In genomic region chr10:59945416-59945815, GRCm38 (mm10) we compare ENCODE assay signal across 23 mouse cellular contexts.
"Had no signal": no experiment of that assay in that cellular context is flagged by ENCODE, and none has a peak within 500 bp of the region (broad histone marks: within the 10 kb centered on the region; RNA-seq: fewer than 3 reads in every experiment).

No protein-coding gene starts in this region.

- H3K27ac ChIP-seq: embryonic facial prominence, embryonic 10.5 days; embryonic facial prominence, embryonic 12.5 days; embryonic facial prominence, embryonic 13.5 days; embryonic facial prominence, embryonic 15.5 days; forebrain, embryonic 10.5 days; forebrain, embryonic 12.5 days; forebrain, embryonic 13.5 days; forebrain, embryonic 15.5 days; heart, adult 2 months; heart, embryonic 10.5 days had no signal

- H3K4me3 ChIP-seq: embryonic facial prominence, embryonic 10.5 days; embryonic facial prominence, embryonic 12.5 days; embryonic facial prominence, embryonic 13.5 days; embryonic facial prominence, embryonic 15.5 days; erythroblast, embryonic 14.5 days; forebrain, embryonic 10.5 days; forebrain, embryonic 12.5 days; forebrain, embryonic 13.5 days; forebrain, embryonic 15.5 days; heart, adult 2 months; heart, embryonic 10.5 days; heart, embryonic 12.5 days had no signal

- DNase-seq: cerebellum, adult 8-10 months; cerebellum, adult 9-11 months; cerebellum, postnatal 10 days; embryo, embryonic 11 days; forebrain, postnatal 0 days; gastrocnemius, postnatal 10 days; gastrocnemius, postnatal 14 days; gastrocnemius, postnatal 25 days; gastrocnemius, postnatal 36 days; heart, adult 11 months; heart, adult 18-20 months; heart, adult 2 months had no signal
